In genomic region chr6:119918561-119919181, GRCm38 (mm10) we compare ENCODE assay signal across 8 mouse cellular contexts. TPM values are rescaled to one million over a fixed set of nuclear protein-coding genes. Genes with fewer than 3 reads are reported as not detected.
DNase-seq lines count a peak whose midpoint lies in the region; ATAC-seq lines count a peak whose summit lies in the region.
"Had no signal": no experiment of that assay in that cellular context is flagged by ENCODE, and none has a peak within 500 bp of the region (broad histone marks: within the 10 kb centered on the region; RNA-seq: fewer than 3 reads in every experiment).

No protein-coding gene starts in this region.

- H3K4me2 ChIP-seq in hindbrain, embryonic 14.5 days (replicated peaks) = no peak overlapping the region
- H3K4me2 ChIP-seq: hindbrain, embryonic 15.5 days had no signal

- no peak overlapping the region for H3K27ac ChIP-seq in hindbrain, embryonic 14.5 days
- H3K27ac ChIP-seq: hindbrain, embryonic 15.5 days had no signal

- peak; percentile 16 for DNase-seq in 3134 (ENCODE audit: extremely low read depth, insufficient read length, low spot score)
- DNase-seq in 416B (ENCODE audit: low read depth) = peak; percentile 98
- peak; percentile 69 to 71 for DNase-seq in cerebellum, postnatal 14 days
- no peak for DNase-seq in hindbrain, embryonic 14.5 days (ENCODE audit: low spot score)
- DNase-seq in layer of hippocampus, adult 9-10 months (ENCODE audit: low spot score) = no peak
- no peak for DNase-seq in ovary, adult 18-20 months (ENCODE audit: low spot score)

- H3K36me3 ChIP-seq in hindbrain, embryonic 14.5 days (replicated peaks; ENCODE audit: control insufficient read depth, insufficient read depth) = peaks cover 86% of the 10 kb centered on the region

- H3K9me3 ChIP-seq in hindbrain, embryonic 14.5 days (ENCODE audit: control insufficient read depth, low read length) = no peaks in the 10 kb centered on the region
- H3K9me3 ChIP-seq: hindbrain, embryonic 15.5 days had no signal

- H3K27me3 ChIP-seq in hindbrain, embryonic 14.5 days (ENCODE audit: control insufficient read depth, insufficient read depth, low read length) = no peaks in the 10 kb centered on the region
- H3K27me3 ChIP-seq: hindbrain, embryonic 15.5 days had no signal

- 93% methylated on average over 16 of the region's 16 CpGs for WGBS in hindbrain, embryonic 14.5 days

- H3K9ac ChIP-seq in hindbrain, embryonic 14.5 days = no peak overlapping the region
- H3K9ac ChIP-seq: hindbrain, embryonic 15.5 days had no signal

- ATAC-seq in monocyte, adult 5-6 weeks (replicated peaks; ENCODE audit: insufficient number of reproducible peaks, low FRiP score, low TSS enrichment, poor library complexity, severe bottlenecking) = peak; percentile 86
- no peak for ATAC-seq in hindbrain, embryonic 14.5 days (ENCODE audit: low FRiP score)

- no peaks in the 10 kb centered on the region for H3K4me1 ChIP-seq in hindbrain, embryonic 14.5 days (replicated peaks; ENCODE audit: control insufficient read depth, insufficient read depth, low read length)
- H3K4me1 ChIP-seq: hindbrain, embryonic 15.5 days had no signal

- H3K4me3 ChIP-seq in hindbrain, embryonic 14.5 days (replicated peaks; ENCODE audit: low read length) = no peak overlapping the region
- H3K4me3 ChIP-seq: hindbrain, embryonic 15.5 days had no signal

RNA-seq across cellular contexts. Expression of gene Rad52, which starts 16.2 kb away (rescaled TPM):
- 9.5 to 23.1 TPM (median 14.6 TPM) in 3 replicates for total RNA-seq in monocyte, adult 5-6 weeks (2017)
- polyA plus RNA-seq in hindbrain, embryonic 14.5 days (2014; fragmentation: Nextera tagmentation; extraction: Ambion mirVana) = 21.8 and 25.4 TPM in 2 replicates

Comparison
In these comparisons a context has a peak if more than half of its experiments do, and no peak if none do; other contexts are left out.
1. DNase-seq: peak in 3134 (single experiment), 416B (single experiment) and cerebellum, postnatal 14 days (2 of 2); none in hindbrain, embryonic 14.5 days (single experiment), layer of hippocampus, adult 9-10 months (single experiment) and ovary, adult 18-20 months (single experiment).